Mouse (Mus musculus) CH12.LX (cell line): Measurements from ENCODE around the gene Prkch.

Experiments
- CHD2 ChIP-seq: IDR thresholded peaks from 2 replicates; pipeline ENCODE4 v1.6.1; 2011; ENCODE audit warnings: low read length, improper control_type of control experiment
- HCFC1 ChIP-seq: IDR thresholded peaks from 2 replicates; pipeline ENCODE4 v1.6.1; 2012; ENCODE audit warnings: low read depth, mild to moderate bottlenecking, inconsistent platforms, low read length, improper control_type of control experiment
- MAX ChIP-seq: IDR thresholded peaks from 2 replicates; pipeline ENCODE4 v1.6.1; 2011; ENCODE audit warnings: low read length, improper control_type of control experiment
- POLR2A ChIP-seq: IDR thresholded peaks from 2 replicates; pipeline ENCODE4 v1.6.1; 2011; ENCODE audit warnings: low read depth, mild to moderate bottlenecking, improper control_type of control experiment, low read length
- SMC3 ChIP-seq: IDR thresholded peaks from 2 replicates; pipeline ENCODE4 v1.6.1; 2011; ENCODE audit warnings: low read depth, low read length, improper control_type of control experiment
- USF1 ChIP-seq: IDR thresholded peaks from 2 replicates; pipeline ENCODE4 v1.6.1; 2014; ENCODE audit warnings: low read depth, mild to moderate bottlenecking, inconsistent platforms, low read length, improper control_type of control experiment
- ZC3H11A ChIP-seq: IDR thresholded peaks from 2 replicates; pipeline ENCODE4 v1.6.1; 2012; ENCODE audit warnings: low read depth, mild to moderate bottlenecking, inconsistent platforms, low read length, improper control_type of control experiment

DNA sequence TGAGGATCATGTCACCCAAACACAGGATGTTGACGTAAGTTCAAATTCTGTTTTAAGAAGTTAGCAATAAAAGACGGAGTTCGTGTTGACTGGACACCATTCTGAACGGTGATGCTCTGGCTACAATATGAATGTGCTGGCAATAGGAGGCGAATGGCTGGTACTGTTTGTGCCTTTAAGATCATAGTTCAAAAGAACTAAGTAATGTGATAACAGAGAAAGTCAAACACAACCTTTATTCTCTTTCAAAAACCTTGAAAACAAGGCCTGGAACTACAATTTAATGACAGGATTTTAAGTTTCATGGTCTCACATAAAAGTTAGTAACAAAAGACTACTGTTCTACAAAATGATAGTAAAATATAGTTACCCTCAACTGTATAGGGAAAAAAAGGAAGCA, 41.4 kb upstream of the Prkch start:
- TF ChIP-seq ZC3H11A, result no peak
- TF ChIP-seq CHD2, result no peak
- TF ChIP-seq USF1, result no peak
- no peak for TF ChIP-seq POLR2A
- no peak for TF ChIP-seq HCFC1
- no peak for TF ChIP-seq MAX
- TF ChIP-seq SMC3, result no peak
